Mouse (Mus musculus) G1E (cell line): ENCODE measurements around the gene Pfkp. TPM values are rescaled to one million over a fixed set of nuclear protein-coding genes. Genes with fewer than 3 reads are reported as not detected.

ENCODE experiments used
- ATAC-seq: 2 replicates; pipeline ENCODE4 v1.8.0; 2016; ENCODE audit warnings: mild to moderate bottlenecking; ENCODE audit not compliant: insufficient number of reproducible peaks, poor library complexity, low FRiP score, severe bottlenecking; ENCODE audit errors: extremely low read depth
- DNase-seq: peaks from one replicate; pipeline ENCODE4 v3.0.0; 2012; ENCODE audit warnings: low spot score
- H3K27me3 ChIP-seq: 2 replicates; pipeline ENCODE4 v1.6.1; 2012; ENCODE audit warnings: mild to moderate bottlenecking, low read length, inconsistent platforms; ENCODE audit not compliant: insufficient read depth
- H3K36me3 ChIP-seq: replicated peaks from 2 replicates; pipeline ENCODE3; 2012; ENCODE audit warnings: mild to moderate bottlenecking, inconsistent platforms
- H3K4me1 ChIP-seq: 2 replicates; pipeline ENCODE4 v1.6.1; 2012; ENCODE audit warnings: low read depth, low read length, inconsistent platforms, mixed read lengths; ENCODE audit not compliant: insufficient read depth
- H3K4me3 ChIP-seq: 2 replicates; pipeline ENCODE4 v1.5.1; 2012; ENCODE audit warnings: low read depth, mild to moderate bottlenecking, inconsistent platforms, low read length, moderate library complexity, mixed read lengths
- H3K9me3 ChIP-seq: replicated peaks from 2 replicates; pipeline ENCODE4 v1.6.1; 2012; ENCODE audit warnings: inconsistent platforms
- CTCF ChIP-seq: IDR thresholded peaks from 2 replicates; pipeline ENCODE4 v1.5.1; 2012; ENCODE audit warnings: low read depth, low read length, inconsistent platforms, mixed read lengths
- GATA1 ChIP-seq: IDR thresholded peaks from 2 replicates; pipeline ENCODE4 v1.6.1; 2012; ENCODE audit warnings: borderline replicate concordance, low read length, inconsistent platforms, mixed read lengths
- GATA2 ChIP-seq: IDR thresholded peaks from 2 replicates; pipeline ENCODE4 v1.6.1; 2012; ENCODE audit warnings: low read depth, low read length, inconsistent platforms, borderline replicate concordance
- POLR2AphosphoS5 ChIP-seq: IDR thresholded peaks from 2 replicates; pipeline ENCODE4 v1.6.1; 2012; ENCODE audit warnings: low read depth, low read length, inconsistent platforms; ENCODE audit not compliant: insufficient replicate concordance
- TAL1 ChIP-seq: conservative IDR thresholded peaks from 2 replicates; pipeline ENCODE4 v1.6.1; 2012; ENCODE audit warnings: low read depth, low read length, inconsistent platforms, mixed read lengths
- polyA plus RNA-seq: library from polyadenylated mRNA; stranded (reverse); fragments of >175 nt; gene quantifications from 2 replicates; pipeline ENCODE4 v1.2.3, GENCODE M21; 2012
- total RNA-seq, 2 experiments: library from RNA; stranded (forward) in 1 of 2; stranded (reverse) in 1 of 2; fragments of 200-1000 nt in 1 of 2; fragments of >200 nt in 1 of 2; fragmentation: Nextera tagmentation in 1 of 2; gene quantifications; 2 replicates each; pipeline ENCODE4 v1.2.3; 2014 to 2017

The Pfkp gene
- total and polyA plus RNA-seq, 3 experiments, result 96.4 to 287 (median 138) TPM

GRCm38 (mm10) chr13:6639507-6640030 is 9.0 kb downstream of the Pfkp start:
- Histone ChIP-seq H3K9me3 (no peaks in the 10 kb centered on the region), H3K4me3 (no peak overlapping the region), H3K27me3 (no peaks in the 10 kb centered on the region), H3K4me1 (peaks cover 85% of the 10 kb centered on the region), H3K36me3 (peaks cover 90% of the 10 kb centered on the region)
- no peak for DNase-seq
- TF ChIP-seq CTCF, result no peak
- no peak for TF ChIP-seq TAL1
- no peak for TF ChIP-seq GATA2
- no peak for TF ChIP-seq POLR2AphosphoS5
- no peak for TF ChIP-seq GATA1
- ATAC-seq, result no peak

DNA sequence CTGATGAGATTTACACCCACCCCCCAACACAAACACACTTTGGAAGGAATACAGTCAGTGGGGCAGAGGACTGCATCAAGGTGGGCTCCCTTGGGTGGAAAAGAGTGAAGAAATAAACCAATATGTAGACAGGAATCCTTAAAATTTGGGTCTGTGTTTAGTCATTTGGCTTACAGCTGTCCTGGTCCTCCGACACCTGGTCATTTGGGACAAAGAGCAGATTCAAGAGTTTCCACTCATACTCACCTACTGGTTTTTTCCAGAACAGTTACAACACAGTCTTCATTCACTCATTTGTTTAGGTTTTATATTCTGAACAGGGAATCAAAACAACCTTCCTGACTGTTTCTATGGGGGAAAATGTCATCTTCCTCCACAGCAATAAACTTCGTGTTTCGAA is 9.6 kb downstream of the Pfkp start:
- H3K27me3 ChIP-seq, result no peaks in the 10 kb centered on the region
- no peak for DNase-seq

DNA sequence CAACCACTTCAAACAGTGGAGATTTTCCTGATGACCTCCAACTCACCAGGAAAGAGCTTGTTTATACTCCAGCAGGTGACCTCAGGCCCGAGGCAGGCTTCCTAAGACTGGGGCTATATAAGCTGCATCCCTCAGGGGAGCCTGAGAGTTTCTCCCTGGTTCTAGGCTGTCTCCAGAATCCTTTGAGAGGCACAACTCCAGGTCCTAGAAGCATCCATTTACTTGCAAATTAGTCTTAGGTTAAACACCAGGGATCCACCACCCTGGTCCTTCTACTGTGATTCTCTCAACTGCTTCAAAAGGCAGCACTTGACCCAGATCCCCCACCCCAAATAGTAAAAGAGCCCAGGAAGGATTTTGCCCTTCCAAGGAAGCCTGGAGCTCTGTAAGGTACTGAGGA is 10.2 kb downstream of the Pfkp start:
- DNase-seq, result no peak
- ATAC-seq, result no peak
- Histone ChIP-seq H3K4me3 (no peak overlapping the region), H3K36me3 (peaks cover 95% of the 10 kb centered on the region), H3K4me1 (peaks cover 80% of the 10 kb centered on the region), H3K27me3 (no peaks in the 10 kb centered on the region), H3K9me3 (no peaks in the 10 kb centered on the region)
- TF ChIP-seq GATA2, result no peak
- no peak for TF ChIP-seq GATA1
- TF ChIP-seq TAL1, result no peak
- TF ChIP-seq POLR2AphosphoS5, result no peak
- TF ChIP-seq CTCF, result no peak

More for the DNA sequence above, 9.6 kb downstream of the Pfkp start:
- Histone ChIP-seq H3K4me1 (peaks cover 81% of the 10 kb centered on the region), H3K9me3 (no peaks in the 10 kb centered on the region), H3K4me3 (no peak overlapping the region), H3K36me3 (peaks cover 92% of the 10 kb centered on the region)
- no peak for ATAC-seq
- TF ChIP-seq GATA2 (no peak), CTCF (no peak), POLR2AphosphoS5 (no peak), GATA1 (no peak), TAL1 (no peak)

DNA sequence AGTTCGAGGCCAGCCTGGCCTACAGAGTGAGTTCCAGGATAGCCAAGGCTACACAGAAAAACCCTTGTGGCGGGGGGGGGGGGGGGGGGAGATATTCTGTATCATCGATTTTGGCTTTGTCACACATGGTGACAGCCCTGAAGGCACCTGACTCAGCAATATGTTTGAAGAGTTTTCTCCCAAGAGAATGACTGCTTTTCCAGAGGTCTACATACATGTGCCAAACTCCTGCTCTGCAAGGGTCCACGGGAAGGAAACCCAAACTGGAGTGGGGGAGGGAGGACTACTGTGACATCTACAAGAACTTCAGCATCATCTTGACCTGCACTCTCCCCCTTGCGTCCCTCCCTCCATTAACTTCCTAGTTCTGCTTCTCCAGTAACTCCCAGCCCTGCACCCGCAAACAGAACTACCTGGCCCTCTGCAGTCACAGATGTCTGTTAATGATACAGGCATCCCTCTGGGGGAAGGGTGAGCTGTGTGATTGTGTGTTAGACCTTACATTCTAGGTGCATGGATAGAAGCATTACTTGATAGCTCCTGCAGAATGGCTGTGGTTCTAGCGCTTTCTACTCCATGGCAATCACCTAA is 10.9 kb downstream of the Pfkp start:
- Histone ChIP-seq H3K9me3 (no peaks in the 10 kb centered on the region), H3K27me3 (no peaks in the 10 kb centered on the region), H3K4me3 (peak overlapping the region; percentile 31; the same call in 1 of the 2 replicates), H3K36me3 (peaks cover 95% of the 10 kb centered on the region), H3K4me1 (peaks cover 78% of the 10 kb centered on the region)
- DNase-seq, result peak; percentile 53
- peak; percentile 41; the same call in 1 of the 2 replicates for ATAC-seq
- TF ChIP-seq TAL1 (peak; percentile 44), POLR2AphosphoS5 (no peak)

DNA sequence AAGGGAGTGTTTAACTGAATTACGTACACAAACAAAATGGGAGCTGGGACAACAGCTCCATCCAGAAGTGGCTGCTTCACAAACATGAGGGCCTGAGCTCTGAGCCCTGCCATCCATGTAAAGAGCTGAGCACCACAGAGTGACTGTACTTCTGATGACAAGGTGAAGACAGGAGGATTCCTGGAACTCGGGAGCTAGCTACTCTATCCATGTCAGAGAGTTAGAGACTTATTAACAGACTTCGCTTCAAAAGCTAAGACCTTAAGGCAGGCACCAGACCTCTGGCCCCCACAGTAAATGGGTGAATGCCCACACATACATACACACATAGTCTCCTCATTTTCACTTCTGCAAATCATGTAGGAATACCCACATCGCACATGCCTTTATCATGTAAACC is 11.6 kb downstream of the Pfkp start:
- peaks cover 80% of the 10 kb centered on the region for H3K4me1 ChIP-seq
- no peak overlapping the region for H3K4me3 ChIP-seq
- H3K36me3 ChIP-seq, result peaks cover 97% of the 10 kb centered on the region
- H3K9me3 ChIP-seq, result no peaks in the 10 kb centered on the region
- TF ChIP-seq POLR2AphosphoS5, result no peak
- TF ChIP-seq GATA1, result no peak
- no peak for TF ChIP-seq CTCF
- no peak for TF ChIP-seq TAL1
- TF ChIP-seq GATA2, result no peak
- ATAC-seq (no peak), DNase-seq (no peak)
- no peaks in the 10 kb centered on the region for H3K27me3 ChIP-seq

DNA sequence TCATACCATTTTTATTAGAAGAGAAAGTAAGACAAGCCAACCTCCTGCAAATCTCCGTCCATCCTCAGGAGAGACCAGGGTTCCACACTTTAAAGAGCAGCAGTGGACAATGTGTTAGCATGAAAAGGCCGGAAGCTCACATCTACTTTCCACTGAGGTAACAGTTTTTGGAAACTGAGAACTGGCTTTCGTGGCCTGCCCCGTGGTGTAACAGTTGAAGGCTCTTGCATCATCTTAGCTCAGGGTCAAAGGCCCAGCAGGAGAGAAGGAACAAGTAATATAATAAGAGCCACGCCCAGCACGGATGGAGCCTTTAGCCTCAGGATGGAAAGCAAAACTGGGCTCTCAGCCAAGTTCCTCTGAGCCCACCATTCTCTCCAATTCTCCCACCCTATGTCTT is 12.1 kb downstream of the Pfkp start:
- no peak for DNase-seq
- H3K4me3 ChIP-seq, result no peak overlapping the region
- no peak for ATAC-seq

More for the DNA sequence above, 12.1 kb downstream of the Pfkp start:
- TF ChIP-seq GATA2 (no peak), TAL1 (no peak), POLR2AphosphoS5 (no peak), GATA1 (no peak), CTCF (no peak)
- Histone ChIP-seq H3K4me1 (peaks cover 81% of the 10 kb centered on the region), H3K36me3 (peaks cover 98% of the 10 kb centered on the region), H3K27me3 (no peaks in the 10 kb centered on the region), H3K9me3 (no peaks in the 10 kb centered on the region)
